Mouse (Mus musculus) fat pad, adult 2 months (tissue): ENCODE measurements at regions not wholly inside any gene's neighbourhood (a gene's known extent, or its start where the extent isn't known, plus 50 kb on each side); places are given as distances from the start of the nearest gene placed in this dataset.

Experiments
- DNase-seq: peaks from one replicate; pipeline ENCODE4 v3.0.0-alpha.2; 2011; ENCODE audit warnings: low read depth, low spot score; ENCODE audit errors: extremely low read depth

GRCm38 (mm10) chr3:148762541-148763225 lies 227.7 kb downstream of the Adgrl2 start:
- DNase-seq = no peak

GRCm38 (mm10) chr3:148761586-148761985 lies 228.8 kb downstream of the Adgrl2 start:
- DNase-seq = no peak

GRCm38 (mm10) chr3:148759500-148759899 lies 230.9 kb downstream of the Adgrl2 start:
- no peak for DNase-seq

- no peak for DNase-seq
These were observed 244.1 kb downstream of the Adgrl2 start for GRCm38 (mm10) chr3:148746234-148746633.

GRCm38 (mm10) chr3:148744651-148745050 lies 245.7 kb downstream of the Adgrl2 start:
- no peak for DNase-seq

GRCm38 (mm10) chr3:148734194-148734749 lies 256.1 kb downstream of the Adgrl2 start:
- DNase-seq = no peak

GRCm38 (mm10) chr3:148733227-148733854 lies 257.0 kb downstream of the Adgrl2 start:
- DNase-seq = no peak

- DNase-seq = no peak
These were observed 258.9 kb downstream of the Adgrl2 start for GRCm38 (mm10) chr3:148731436-148731835.

GRCm38 (mm10) chr3:148729242-148729680 lies 261.1 kb downstream of the Adgrl2 start:
- DNase-seq = no peak

GRCm38 (mm10) chr3:148728513-148729241 lies 261.7 kb downstream of the Adgrl2 start:
- DNase-seq = no peak

- no peak for DNase-seq
These were observed 263.6 kb downstream of the Adgrl2 start for GRCm38 (mm10) chr3:148726596-148727331.

GRCm38 (mm10) chr3:148696555-148696954 lies 293.8 kb downstream of the Adgrl2 start:
- DNase-seq = no peak

GRCm38 (mm10) chr3:148695453-148695852 lies 294.9 kb downstream of the Adgrl2 start:
- no peak for DNase-seq

- DNase-seq = no peak
These were observed 307.2 kb downstream of the Adgrl2 start for GRCm38 (mm10) chr3:148683181-148683580.

- DNase-seq = no peak
These were observed 307.8 kb downstream of the Adgrl2 start for GRCm38 (mm10) chr3:148682445-148682994.

- DNase-seq = no peak
These were observed 309.2 kb downstream of the Adgrl2 start for GRCm38 (mm10) chr3:148681186-148681585.

- no peak for DNase-seq
These were observed 309.6 kb downstream of the Adgrl2 start for GRCm38 (mm10) chr3:148680737-148681136.

- no peak for DNase-seq
These were observed 310.3 kb downstream of the Adgrl2 start for GRCm38 (mm10) chr3:148680086-148680485.

- DNase-seq = no peak
These were observed 311.2 kb downstream of the Adgrl2 start for GRCm38 (mm10) chr3:148679121-148679520.

- no peak for DNase-seq
These were observed 314.3 kb downstream of the Adgrl2 start for GRCm38 (mm10) chr3:148676025-148676424.
